Mouse (Mus musculus) liver, embryonic 15.5 days (tissue): ENCODE data around the gene Deup1. TPM values are rescaled to one million over a fixed set of nuclear protein-coding genes. Genes with fewer than 3 reads are reported as not detected.

Experiments
- ATAC-seq: fragments of 200-750 bp; cut with Nextera tagmentation; 2 replicates; pipeline ENCODE4 v1.8.0; 2017; ENCODE audit warnings: moderate number of reproducible peaks, mild to moderate bottlenecking, moderate library complexity; ENCODE audit not compliant: insufficient read depth
- H3K27ac ChIP-seq: fragments of 300-500 bp; sonication (generic); replicated peaks from 2 replicates; pipeline ENCODE4 v1.5.1; 2015; ENCODE audit warnings: mild to moderate bottlenecking, inconsistent platforms
- H3K27me3 ChIP-seq: fragments of 300-500 bp; sonication (generic); 2 replicates; pipeline ENCODE4 v1.6.1; 2015; ENCODE audit warnings: mild to moderate bottlenecking, inconsistent platforms
- H3K36me3 ChIP-seq: fragments of 300-500 bp; sonication (generic); replicated peaks from 2 replicates; pipeline ENCODE4 v1.6.1; 2015; ENCODE audit warnings: moderate library complexity, mild to moderate bottlenecking, inconsistent platforms
- H3K4me1 ChIP-seq: fragments of 300-500 bp; sonication (generic); replicated peaks from 2 replicates; pipeline ENCODE4 v1.6.1; 2015; ENCODE audit warnings: inconsistent platforms
- H3K4me2 ChIP-seq: fragments of 300-500 bp; sonication (generic); 2 replicates; pipeline ENCODE4 v1.6.1; 2015; ENCODE audit warnings: moderate library complexity, mild to moderate bottlenecking, inconsistent platforms
- H3K4me3 ChIP-seq: fragments of 300-500 bp; sonication (generic); replicated peaks from 2 replicates; pipeline ENCODE4 v1.5.1; 2015; ENCODE audit warnings: mild to moderate bottlenecking, inconsistent platforms
- H3K9ac ChIP-seq: fragments of 300-500 bp; sonication (generic); 2 replicates; pipeline ENCODE4 v1.6.1; 2015; ENCODE audit warnings: moderate library complexity, mild to moderate bottlenecking, inconsistent platforms
- H3K9me3 ChIP-seq: fragments of 300-500 bp; sonication (generic); replicated peaks from 2 replicates; pipeline ENCODE4 v1.6.1; 2016; ENCODE audit warnings: inconsistent platforms
- WGBS: fragments of 180-500 bp; shearing (Covaris S2); methylation state at CpG from one replicate; pipeline ENCODE4 v1.1.7; 2015; ENCODE audit warnings: mixed read lengths; ENCODE audit not compliant: insufficient replicate concordance; 5-methylcytosine and 5-hydroxymethylcytosine counted together
- polyA plus RNA-seq: library from polyadenylated mRNA; unstranded; fragments of >200 nt; fragmentation: Nextera tagmentation; extraction: Ambion mirVana; gene quantifications from 2 replicates; pipeline ENCODE4 v1.2.1, GENCODE M21; 2015

The Deup1 gene
- polyA plus RNA-seq, 1 experiment from 2014 or later = 0.14 TPM

GRCm38 (mm10) chr9:15510557-15511310 is 117.0 kb downstream of the Deup1 start:
- no peak for ATAC-seq

More at GRCm38 (mm10) chr9:15510557-15511310, 117.0 kb downstream of the Deup1 start:
- Histone ChIP-seq H3K27me3 (no peaks in the 10 kb centered on the region), H3K36me3 (no peaks in the 10 kb centered on the region), H3K4me1 (peaks cover 16% of the 10 kb centered on the region), H3K27ac (no peak overlapping the region), H3K4me2 (no peak overlapping the region), H3K9me3 (no peaks in the 10 kb centered on the region), H3K9ac (no peak overlapping the region), H3K4me3 (no peak overlapping the region)
- 68% methylated on average over 3 of the region's 3 CpGs for WGBS

Other genes with a start within 250 kb of the Deup1 start
- 0.78 and 0.82 TPM in 2 replicates for gene Smco4, start 134.5 kb downstream of the Deup1 start, polyA plus RNA-seq
- gene Slc36a4, start 81.8 kb upstream of the Deup1 start, polyA plus RNA-seq = 1.5 and 1.6 TPM in 2 replicates
- gene Mtnr1b, start 246.6 kb upstream of the Deup1 start, polyA plus RNA-seq = not detected in 2 replicates